Mouse (Mus musculus) yolk sac, embryonic 10.5 days (tissue): ENCODE measurements around the gene Vmn2r10.
"Not testable (repeated sequence)": the region's sequence is repeated elsewhere in the genome, so short reads cannot be mapped to it uniquely, and the experiment has no call there.

Experiments
- DNase-seq: peaks from one replicate; pipeline ENCODE4 v3.0.0-alpha.2; 2017; ENCODE audit warnings: low spot score

Gene Vmn2r10

DNA sequence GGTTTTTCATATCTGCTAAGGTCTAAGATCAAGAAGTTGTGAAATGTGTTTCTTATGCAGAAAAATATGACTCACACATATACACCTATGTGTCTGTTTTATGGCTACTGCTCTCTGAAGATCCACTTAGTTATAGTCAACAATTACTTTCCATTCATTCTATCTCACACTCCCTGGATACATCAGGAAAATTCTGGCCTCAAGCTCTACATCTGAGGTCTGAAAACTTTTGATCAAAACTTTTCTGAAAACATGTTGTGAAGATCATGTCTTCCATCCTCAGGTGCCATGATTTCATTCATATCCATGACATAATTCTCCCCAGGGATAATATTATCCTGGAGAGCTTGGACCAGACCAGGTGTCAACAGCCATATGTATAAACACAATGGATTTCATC is at the start of gene Vmn2r10:
Vmn2r10 (minus strand) TSS at position 101 of the 400 bp plus-strand sequence.
- DNase-seq = not testable (repeated sequence)

DNA sequence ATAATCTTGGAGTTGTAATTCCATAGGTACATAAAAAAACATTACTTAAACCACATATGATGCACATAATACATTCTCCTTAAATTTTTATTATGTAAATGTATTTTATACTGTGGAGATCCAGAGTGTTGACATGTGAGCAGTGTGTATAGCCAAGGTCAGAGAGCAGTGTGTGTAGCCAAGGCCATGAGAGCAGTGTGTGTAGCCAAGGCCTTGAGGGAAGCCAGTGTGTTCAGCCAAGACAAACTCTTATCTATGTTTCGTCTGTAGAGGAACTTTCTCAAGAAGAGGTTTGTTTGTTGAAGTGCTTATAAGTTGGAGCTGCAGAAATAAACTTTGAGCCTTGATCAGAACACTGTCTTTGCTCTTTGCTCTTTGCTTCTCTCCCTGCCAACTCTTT is 49.0 kb upstream of the Vmn2r10 start:
- DNase-seq = no peak

DNA sequence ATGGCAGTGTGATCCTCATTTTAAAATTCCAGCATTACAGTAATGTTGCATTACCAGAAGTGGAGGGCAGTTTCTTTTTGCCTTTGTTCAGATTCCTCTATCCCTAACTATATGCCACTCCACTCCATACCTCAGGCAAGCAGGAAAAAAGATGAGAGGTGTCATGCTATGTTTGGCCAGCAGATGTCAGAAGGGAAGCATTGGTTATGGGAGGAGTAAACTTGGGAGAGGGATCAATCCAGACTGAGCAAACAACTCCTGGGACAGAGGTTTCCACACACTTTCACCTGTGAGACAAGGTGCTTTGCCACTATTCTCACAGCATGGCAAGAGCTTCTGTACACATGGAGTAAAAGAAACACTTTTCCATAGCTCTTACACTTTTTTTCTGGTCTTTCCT is 26.3 kb upstream of the Vmn2r10 start:
- peak; percentile 11 for DNase-seq

DNA sequence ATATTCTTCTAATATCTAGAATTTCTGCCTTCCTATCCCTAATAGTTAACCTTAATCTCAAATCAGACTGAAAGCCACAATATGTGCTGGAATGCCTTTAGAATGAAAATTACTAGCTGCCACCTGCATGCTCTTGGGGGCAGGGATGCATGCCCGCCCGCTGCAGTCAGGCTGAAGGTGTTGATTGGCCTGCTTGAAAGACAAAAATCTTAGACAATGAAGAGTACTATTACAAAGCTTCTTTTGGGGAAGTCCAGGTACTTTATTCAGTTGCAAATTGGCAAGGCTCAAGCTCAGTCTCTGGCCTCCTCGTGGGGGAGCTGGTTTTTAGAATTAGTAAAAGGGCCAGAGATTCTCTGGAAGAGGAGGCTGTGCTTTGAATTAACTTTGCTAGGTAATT is 17.4 kb downstream of the Vmn2r10 start:
- no peak for DNase-seq
